Mouse (Mus musculus): ENCODE results near the gene Srsf1. TPM values are rescaled to one million over a fixed set of nuclear protein-coding genes. Genes with fewer than 3 reads are reported as not detected.

Gene Srsf1
- polyA plus RNA-seq, 1 experiment from 2014 or later, result 513 TPM

GRCm38 (mm10) chr11:88015795-88016194 lies 31.4 kb upstream of the Srsf1 start:
- no peaks in the 10 kb centered on the region for H3K9me3 ChIP-seq
- ATAC-seq (ENCODE audit: insufficient number of reproducible peaks, insufficient read depth, low FRiP score, low TSS enrichment), result no peak
- no peaks in the 10 kb centered on the region for H3K27me3 ChIP-seq
- no peaks in the 10 kb centered on the region for H3K36me3 ChIP-seq
- H3K9ac ChIP-seq, result no peak overlapping the region
- no peak overlapping the region for H3K27ac ChIP-seq
- no peak overlapping the region for H3K4me3 ChIP-seq
- 0 out of 2 replicates have a peak, but pooled peaks cover 3% of the 10 kb centered on the region for H3K4me1 ChIP-seq
- no peak overlapping the region for H3K4me2 ChIP-seq (replicated peaks)
- 86% methylated on average over 6 of the region's 6 CpGs for WGBS

DNA sequence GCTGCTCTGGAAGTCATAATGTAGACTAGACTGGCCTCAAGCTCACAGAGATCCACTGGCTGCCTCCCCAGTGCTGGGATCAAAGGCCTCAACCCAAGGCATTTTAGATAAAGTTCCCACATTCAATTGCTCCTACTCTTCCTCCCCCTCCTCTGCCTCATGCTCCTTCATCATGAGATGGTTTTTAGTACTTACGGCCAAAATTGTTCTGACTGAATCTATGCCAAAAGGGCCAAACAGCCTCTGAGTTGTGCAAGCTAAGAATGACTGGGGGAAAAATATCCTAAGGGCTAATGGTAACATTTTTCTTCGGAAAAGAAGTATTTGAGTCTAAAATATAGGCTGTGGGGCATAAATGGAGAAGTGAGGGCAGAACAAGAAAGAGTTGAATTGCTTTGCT lies 23.2 kb upstream of the Srsf1 start:
- H3K36me3 ChIP-seq, result no peaks in the 10 kb centered on the region
- no peak overlapping the region for H3K4me2 ChIP-seq (replicated peaks)
- H3K27ac ChIP-seq, result no peak overlapping the region
- H3K9me3 ChIP-seq, result no peaks in the 10 kb centered on the region
- no peak overlapping the region for H3K9ac ChIP-seq
- H3K4me3 ChIP-seq, result no peak overlapping the region
- ATAC-seq (ENCODE audit: insufficient number of reproducible peaks, insufficient read depth, low FRiP score, low TSS enrichment), result no peak
- 77% methylated on average over 2 of the region's 2 CpGs for WGBS
- H3K4me1 ChIP-seq, result no peaks in the 10 kb centered on the region
- H3K27me3 ChIP-seq, result no peaks in the 10 kb centered on the region

GRCm38 (mm10) chr11:88027391-88028035 lies 19.7 kb upstream of the Srsf1 start:
- WGBS, result 66% methylated on average over 9 of the region's 9 CpGs
- Histone ChIP-seq H3K4me2 (replicated peaks) (no peak overlapping the region), H3K27ac (no peak overlapping the region), H3K4me3 (no peak overlapping the region), H3K9ac (no peak overlapping the region), H3K36me3 (no peaks in the 10 kb centered on the region), H3K9me3 (no peaks in the 10 kb centered on the region), H3K4me1 (no peaks in the 10 kb centered on the region), H3K27me3 (no peaks in the 10 kb centered on the region)
- ATAC-seq (ENCODE audit: insufficient number of reproducible peaks, insufficient read depth, low FRiP score, low TSS enrichment), result no peak

DNA sequence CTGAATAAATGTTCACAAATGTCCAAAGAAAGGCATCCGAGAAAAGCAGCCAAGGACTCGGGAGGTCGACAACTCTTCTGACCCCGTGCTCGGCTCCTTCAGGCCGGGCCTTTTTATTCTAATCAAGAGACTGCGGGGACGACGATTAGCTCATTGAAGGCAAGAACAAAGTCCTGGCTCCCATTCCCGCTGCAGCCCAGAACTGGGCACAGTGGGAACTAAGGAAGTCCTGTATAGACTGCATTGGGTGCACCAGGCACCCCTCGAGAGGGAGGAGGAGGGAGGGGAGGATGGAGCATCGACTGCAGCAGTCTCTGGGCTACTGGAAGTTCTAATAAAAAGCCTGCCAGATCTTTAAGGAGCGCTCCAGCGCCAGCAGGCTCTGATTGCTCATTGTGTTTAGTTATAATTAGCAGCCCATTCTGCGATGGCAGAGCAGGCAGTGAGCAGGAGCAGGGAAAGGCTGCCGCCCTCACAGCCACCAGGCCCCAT lies 18.9 kb upstream of the Srsf1 start:
- H3K36me3 ChIP-seq, result no peaks in the 10 kb centered on the region
- H3K27ac ChIP-seq, result no peak overlapping the region
- H3K4me1 ChIP-seq, result no peaks in the 10 kb centered on the region
- H3K9me3 ChIP-seq, result no peaks in the 10 kb centered on the region
- no peak for ATAC-seq (ENCODE audit: insufficient number of reproducible peaks, insufficient read depth, low FRiP score, low TSS enrichment)
- no peak overlapping the region for H3K4me3 ChIP-seq
- no peak overlapping the region for H3K9ac ChIP-seq
- H3K4me2 ChIP-seq (replicated peaks), result no peak overlapping the region
- no peaks in the 10 kb centered on the region for H3K27me3 ChIP-seq
- WGBS, result 20% methylated on average over 16 of the region's 16 CpGs

- no peak for ATAC-seq (ENCODE audit: insufficient number of reproducible peaks, insufficient read depth, low FRiP score, low TSS enrichment)
- Histone ChIP-seq H3K27ac (no peak overlapping the region), H3K9ac (no peak overlapping the region), H3K4me3 (no peak overlapping the region), H3K4me2 (replicated peaks) (no peak overlapping the region), H3K27me3 (no peaks in the 10 kb centered on the region), H3K36me3 (no peaks in the 10 kb centered on the region), H3K4me1 (no peaks in the 10 kb centered on the region), H3K9me3 (no peaks in the 10 kb centered on the region)
- 83% methylated on average over 7 of the region's 7 CpGs for WGBS
These were observed 17.0 kb upstream of the Srsf1 start for GRCm38 (mm10) chr11:88030219-88030618.

DNA sequence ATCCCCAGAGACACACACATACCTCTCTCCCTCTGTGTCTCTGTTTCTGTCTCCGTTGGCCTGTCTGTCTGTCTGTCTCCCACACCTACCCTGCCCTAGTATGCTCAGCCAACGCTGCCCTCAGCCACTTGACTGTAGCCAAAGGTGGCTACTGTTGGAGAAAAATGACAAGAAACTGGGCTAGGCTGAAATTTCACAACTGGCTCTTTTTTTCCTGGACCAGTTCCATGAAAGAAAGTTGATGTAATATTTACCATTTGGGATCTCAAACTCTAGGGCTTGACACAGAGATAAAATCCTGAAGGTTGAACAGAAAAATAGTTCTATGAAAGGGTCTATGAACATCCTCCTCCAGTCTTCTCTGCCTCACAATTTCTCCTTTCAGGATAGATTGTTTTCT lies 16.3 kb upstream of the Srsf1 start:
- Histone ChIP-seq H3K27me3 (no peaks in the 10 kb centered on the region), H3K9me3 (no peaks in the 10 kb centered on the region), H3K9ac (no peak overlapping the region), H3K4me3 (no peak overlapping the region), H3K4me1 (no peaks in the 10 kb centered on the region), H3K4me2 (replicated peaks) (no peak overlapping the region), H3K27ac (no peak overlapping the region), H3K36me3 (no peaks in the 10 kb centered on the region)
- 90% methylated on average over 2 of the region's 2 CpGs for WGBS
- no peak for ATAC-seq (ENCODE audit: insufficient number of reproducible peaks, insufficient read depth, low FRiP score, low TSS enrichment)

DNA sequence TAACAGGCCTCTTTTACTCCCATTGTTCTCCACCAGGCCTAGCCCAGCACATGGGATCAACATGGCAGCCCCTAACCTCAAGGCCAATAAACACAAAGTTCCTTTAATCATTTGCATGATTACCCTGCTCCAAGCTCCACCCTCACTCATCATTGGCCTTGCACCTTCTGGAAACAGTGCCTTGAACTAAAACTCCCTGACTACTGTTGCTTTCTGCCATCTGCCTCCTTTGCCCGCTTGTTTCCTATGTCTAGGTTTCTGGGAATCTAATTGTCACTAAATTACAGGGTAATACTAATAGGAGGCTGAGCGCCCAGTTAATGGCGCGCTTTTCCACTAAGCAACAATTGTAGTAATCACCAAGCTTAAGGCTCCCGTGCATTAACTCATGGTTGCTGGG lies 15.4 kb upstream of the Srsf1 start:
- H3K4me2 ChIP-seq (replicated peaks), result no peak overlapping the region
- no peak for ATAC-seq (ENCODE audit: insufficient number of reproducible peaks, insufficient read depth, low FRiP score, low TSS enrichment)
- no peaks in the 10 kb centered on the region for H3K36me3 ChIP-seq
- H3K27ac ChIP-seq, result no peak overlapping the region
- 81% methylated on average over 5 of the region's 5 CpGs for WGBS
- H3K4me3 ChIP-seq, result no peak overlapping the region
- H3K9me3 ChIP-seq, result no peaks in the 10 kb centered on the region
- H3K4me1 ChIP-seq, result no peaks in the 10 kb centered on the region
- H3K27me3 ChIP-seq, result no peaks in the 10 kb centered on the region
- H3K9ac ChIP-seq, result no peak overlapping the region

- H3K27me3 ChIP-seq, result no peaks in the 10 kb centered on the region
- H3K4me2 ChIP-seq (replicated peaks), result no peak overlapping the region
- H3K36me3 ChIP-seq, result no peaks in the 10 kb centered on the region
- WGBS, result 65% methylated on average over 7 of the region's 7 CpGs
- H3K9me3 ChIP-seq, result no peaks in the 10 kb centered on the region
- ATAC-seq (ENCODE audit: insufficient number of reproducible peaks, insufficient read depth, low FRiP score, low TSS enrichment), result no peak
- H3K27ac ChIP-seq, result no peak overlapping the region
- no peak overlapping the region for H3K9ac ChIP-seq
- no peak overlapping the region for H3K4me3 ChIP-seq
- no peaks in the 10 kb centered on the region for H3K4me1 ChIP-seq
These were observed 11.2 kb upstream of the Srsf1 start for GRCm38 (mm10) chr11:88035970-88036369.

DNA sequence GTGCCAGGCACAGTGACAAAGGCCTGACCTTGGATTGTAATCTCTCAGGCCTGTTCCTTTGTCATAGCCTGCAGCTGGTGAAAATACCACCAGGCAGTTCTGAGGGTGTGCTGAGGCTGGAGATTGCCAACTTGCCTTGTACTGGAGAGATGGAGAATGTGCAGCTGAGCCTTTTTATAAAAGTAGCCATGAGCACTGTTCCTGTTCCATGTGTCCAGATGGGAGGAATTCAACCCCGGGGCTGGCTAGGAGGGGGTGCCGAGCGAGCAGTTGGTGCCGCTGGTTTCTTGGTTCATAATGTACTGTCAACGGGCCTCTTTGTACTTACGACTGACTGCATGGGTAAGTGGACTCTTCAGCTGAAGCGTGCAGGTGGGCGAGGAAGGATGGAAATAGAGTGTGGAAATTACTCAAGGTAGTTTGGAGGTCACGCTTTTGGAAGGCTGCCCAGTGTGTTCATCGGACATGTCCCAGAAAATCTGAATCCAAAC lies 10.4 kb upstream of the Srsf1 start:
- H3K4me2 ChIP-seq (replicated peaks), result no peak overlapping the region
- no peak overlapping the region for H3K4me3 ChIP-seq
- no peak overlapping the region for H3K27ac ChIP-seq
- H3K4me1 ChIP-seq, result no peaks in the 10 kb centered on the region
- no peaks in the 10 kb centered on the region for H3K36me3 ChIP-seq
- WGBS, result 87% methylated on average over 10 of the region's 10 CpGs
- no peak for ATAC-seq (ENCODE audit: insufficient number of reproducible peaks, insufficient read depth, low FRiP score, low TSS enrichment)
- no peaks in the 10 kb centered on the region for H3K9me3 ChIP-seq
- no peaks in the 10 kb centered on the region for H3K27me3 ChIP-seq
- H3K9ac ChIP-seq, result no peak overlapping the region

GRCm38 (mm10) chr11:88037386-88037785 lies 9.8 kb upstream of the Srsf1 start:
- H3K36me3 ChIP-seq, result no peaks in the 10 kb centered on the region
- no peak for ATAC-seq (ENCODE audit: insufficient number of reproducible peaks, insufficient read depth, low FRiP score, low TSS enrichment)
- no peaks in the 10 kb centered on the region for H3K27me3 ChIP-seq
- H3K9me3 ChIP-seq, result no peaks in the 10 kb centered on the region
- WGBS, result 76% methylated on average over 3 of the region's 3 CpGs
- H3K4me3 ChIP-seq, result no peak overlapping the region
- H3K4me2 ChIP-seq (replicated peaks), result no peak overlapping the region
- H3K27ac ChIP-seq, result no peak overlapping the region
- no peak overlapping the region for H3K9ac ChIP-seq
- H3K4me1 ChIP-seq, result no peaks in the 10 kb centered on the region

DNA sequence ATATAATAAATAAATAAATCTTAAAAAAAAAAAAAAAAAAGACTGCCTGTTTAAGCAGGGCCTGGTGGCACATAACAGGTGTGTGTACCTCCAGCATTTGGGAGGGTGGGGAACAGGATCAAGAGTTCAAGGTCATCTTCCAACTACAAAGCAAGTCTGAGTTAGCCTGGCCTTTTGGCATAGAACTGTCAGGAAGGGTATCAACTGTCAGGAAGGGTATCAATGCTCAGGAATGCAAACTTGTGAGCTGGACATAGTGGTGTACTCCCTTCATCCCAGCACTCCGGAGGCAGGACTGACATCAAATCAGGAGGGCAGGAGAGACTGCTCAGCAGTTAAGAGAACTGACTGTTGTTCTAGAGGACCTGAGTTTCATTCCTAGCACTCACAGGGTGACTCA lies 8.1 kb upstream of the Srsf1 start:
- Histone ChIP-seq H3K27me3 (no peaks in the 10 kb centered on the region), H3K4me3 (no peak overlapping the region), H3K27ac (no peak overlapping the region), H3K4me1 (no peaks in the 10 kb centered on the region), H3K4me2 (replicated peaks) (no peak overlapping the region), H3K9me3 (no peaks in the 10 kb centered on the region), H3K9ac (no peak overlapping the region), H3K36me3 (0 out of 2 replicates have a peak, but pooled peaks cover 5% of the 10 kb centered on the region)
- WGBS, result 93% methylated on average over 1 of the region's 1 CpGs
- no peak for ATAC-seq (ENCODE audit: insufficient number of reproducible peaks, insufficient read depth, low FRiP score, low TSS enrichment)

DNA sequence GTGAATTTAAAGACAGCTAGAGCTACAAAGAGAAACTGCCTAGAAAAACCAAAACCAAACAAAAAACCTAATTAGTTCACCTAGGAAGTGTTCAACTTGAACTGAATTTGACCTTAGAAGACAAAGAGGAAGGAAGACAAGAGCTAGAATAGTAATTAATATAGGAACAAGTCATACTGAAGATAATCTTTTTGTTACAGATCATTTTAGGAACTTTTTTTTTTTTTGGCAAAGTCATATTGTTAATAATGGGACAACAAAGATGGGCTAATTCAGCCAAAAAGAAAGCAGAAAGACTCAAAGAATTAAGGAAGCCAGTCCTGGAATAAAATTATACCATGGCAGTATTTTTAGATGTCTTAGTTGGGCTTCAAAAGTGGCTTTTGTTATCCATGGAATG lies 2.9 kb upstream of the Srsf1 start:
- H3K27ac ChIP-seq, result no peak overlapping the region
- no peaks in the 10 kb centered on the region for H3K27me3 ChIP-seq
- H3K9me3 ChIP-seq, result no peaks in the 10 kb centered on the region
- H3K4me3 ChIP-seq, result no peak overlapping the region
- peaks cover 8% of the 10 kb centered on the region for H3K36me3 ChIP-seq
- H3K4me1 ChIP-seq, result peaks cover 13% of the 10 kb centered on the region
- no peak overlapping the region for H3K4me2 ChIP-seq (replicated peaks)
- ATAC-seq (ENCODE audit: insufficient number of reproducible peaks, insufficient read depth, low FRiP score, low TSS enrichment), result no peak
- no peak overlapping the region for H3K9ac ChIP-seq
